Mouse (Mus musculus): ENCODE data around the gene Uchl4.
"Not testable (repeated sequence)": the region's sequence is repeated elsewhere in the genome, so short reads cannot be mapped to it uniquely, and the experiment has no call there.

Gene Uchl4

GRCm38 (mm10) chr9:64234768-64235435 is at the start of gene Uchl4:
Gene Uchl4 (plus strand): TSS chr9:64235201.
- DNase-seq: no peak

DNA sequence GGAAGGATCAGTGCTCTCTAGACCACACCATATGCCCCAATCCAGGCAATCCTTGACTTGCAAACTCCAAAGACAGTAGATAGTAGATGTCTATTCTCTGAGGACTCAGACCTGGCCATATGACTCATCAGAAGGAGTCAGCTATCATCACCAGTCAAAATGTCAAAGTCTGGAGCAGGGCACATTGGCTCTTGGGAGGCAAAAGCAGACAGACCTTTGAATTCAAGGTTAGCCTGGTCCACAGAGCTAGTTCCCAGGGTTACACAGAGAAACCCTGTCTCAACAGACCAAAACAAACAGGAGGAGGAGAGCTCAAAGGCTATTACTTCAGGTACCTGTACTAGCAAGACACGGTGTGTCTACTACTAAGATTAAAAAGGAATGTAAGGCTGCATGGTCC is 41.1 kb upstream of the Uchl4 start:
- DNase-seq: no peak

- DNase-seq: no peak
These were observed 39.4 kb upstream of the Uchl4 start for GRCm38 (mm10) chr9:64195554-64195953.

GRCm38 (mm10) chr9:64197524-64197923 is 37.5 kb upstream of the Uchl4 start:
- no peak for DNase-seq

DNA sequence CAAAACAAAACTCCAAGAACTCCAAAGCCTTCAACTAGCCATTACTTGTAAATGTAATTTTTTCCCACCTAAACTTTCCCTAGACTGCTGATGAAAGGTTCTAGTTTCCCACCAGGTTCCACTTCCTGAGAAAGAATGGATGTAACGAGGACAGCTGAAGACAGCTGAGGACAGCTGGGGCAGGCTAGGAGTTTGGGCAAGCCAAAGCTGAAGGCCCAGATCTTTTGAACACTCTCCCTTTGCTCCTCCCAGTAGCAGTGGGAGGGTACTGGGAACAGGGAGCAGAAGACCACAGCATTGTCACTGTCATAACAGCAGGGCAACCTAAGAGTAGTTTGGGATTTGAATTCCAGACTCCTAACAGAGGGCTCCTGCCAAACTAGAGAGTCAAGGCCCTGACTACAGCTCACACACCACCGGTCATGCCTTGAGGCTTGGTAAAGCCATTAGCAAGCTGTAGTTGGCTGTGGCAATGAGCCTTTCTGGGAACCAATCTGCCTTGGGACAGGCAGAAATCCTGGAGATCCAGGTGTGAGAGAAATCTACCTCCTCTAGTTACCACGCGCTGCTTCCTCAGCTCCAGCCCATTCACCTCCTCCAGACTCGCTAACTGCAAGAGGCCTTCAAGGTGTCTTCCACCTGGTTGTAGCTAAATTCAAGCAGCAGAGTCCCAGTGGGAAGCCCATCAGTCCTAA is 36.8 kb upstream of the Uchl4 start:
- no peak for DNase-seq

DNA sequence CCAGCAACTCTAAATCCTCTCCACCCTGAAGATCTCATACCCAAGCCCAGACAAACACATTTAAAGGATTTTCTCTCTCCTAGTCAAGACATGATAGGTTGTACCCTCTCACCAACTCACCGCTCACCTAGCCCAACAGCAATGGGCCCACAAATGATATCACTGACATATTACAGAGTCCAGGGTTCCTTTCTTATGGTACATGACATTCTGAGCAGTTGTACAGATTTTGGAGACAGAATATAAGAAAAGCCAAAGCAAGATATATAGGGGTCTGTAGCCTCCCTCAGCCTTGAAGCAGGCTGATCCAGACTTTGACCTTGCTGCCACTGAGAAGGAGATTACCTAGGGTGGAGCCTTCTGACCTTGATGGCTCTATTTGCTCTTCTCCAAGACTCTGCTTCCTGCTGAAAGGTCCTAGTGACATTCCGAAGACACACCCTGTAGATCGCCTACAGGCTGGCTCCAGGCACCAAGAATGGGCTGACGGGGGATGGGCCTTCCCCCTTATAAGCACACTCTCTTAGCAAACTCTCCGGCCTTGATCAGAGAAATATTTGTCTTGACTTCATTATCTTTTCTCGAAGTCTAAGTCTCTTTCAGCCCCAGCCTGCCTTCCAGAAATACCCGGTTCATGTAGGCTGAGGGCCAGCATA is 36.1 kb upstream of the Uchl4 start:
- DNase-seq: not testable (repeated sequence)

- DNase-seq: no peak
These were observed 35.1 kb upstream of the Uchl4 start for GRCm38 (mm10) chr9:64199897-64200296.

- DNase-seq: no peak
These were observed 32.7 kb upstream of the Uchl4 start for GRCm38 (mm10) chr9:64202331-64202730.

- DNase-seq: no peak
These were observed 32.1 kb upstream of the Uchl4 start for GRCm38 (mm10) chr9:64202866-64203265.

GRCm38 (mm10) chr9:64207509-64208084 is 27.4 kb upstream of the Uchl4 start:
- DNase-seq: no peak

DNA sequence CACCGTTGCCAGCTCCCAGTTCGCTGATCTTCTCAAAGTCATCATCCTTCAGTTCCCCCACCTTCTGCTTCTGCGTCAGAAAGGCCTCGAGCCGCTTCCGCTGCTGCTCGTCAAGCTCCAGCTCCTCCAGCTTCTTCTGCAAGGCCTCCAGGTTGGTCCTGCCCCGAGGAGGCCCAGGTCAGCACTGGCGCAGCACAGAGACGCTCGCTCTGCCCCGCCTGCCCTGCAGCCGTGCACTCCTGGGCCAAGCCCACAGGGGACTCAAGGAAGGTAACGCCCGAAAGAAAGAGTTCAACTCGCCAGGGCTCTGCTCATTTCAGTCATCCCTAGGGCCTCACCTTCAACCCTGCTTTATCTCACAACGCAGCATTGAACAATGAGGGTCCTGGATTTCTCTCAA is 20.5 kb upstream of the Uchl4 start:
- DNase-seq: no peak

DNA sequence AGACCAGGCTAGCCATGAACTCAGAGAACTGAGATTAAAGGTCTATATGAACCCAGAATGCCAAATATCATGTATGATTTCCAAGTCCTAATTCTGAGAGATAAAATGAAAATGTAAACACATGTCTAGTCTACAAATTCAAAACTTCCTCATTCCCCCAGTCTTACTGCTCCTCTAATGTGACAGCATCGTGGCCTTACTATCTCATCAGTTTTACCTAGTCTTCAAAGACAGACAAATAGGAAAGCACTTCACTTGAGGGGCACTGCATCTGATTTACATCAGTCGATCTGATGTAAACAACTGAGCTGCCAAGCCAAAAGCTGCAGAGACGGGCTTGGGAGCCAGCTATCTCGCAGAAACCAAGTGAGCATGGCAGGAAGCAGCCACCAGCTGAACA is 18.9 kb upstream of the Uchl4 start:
- no peak for DNase-seq

DNA sequence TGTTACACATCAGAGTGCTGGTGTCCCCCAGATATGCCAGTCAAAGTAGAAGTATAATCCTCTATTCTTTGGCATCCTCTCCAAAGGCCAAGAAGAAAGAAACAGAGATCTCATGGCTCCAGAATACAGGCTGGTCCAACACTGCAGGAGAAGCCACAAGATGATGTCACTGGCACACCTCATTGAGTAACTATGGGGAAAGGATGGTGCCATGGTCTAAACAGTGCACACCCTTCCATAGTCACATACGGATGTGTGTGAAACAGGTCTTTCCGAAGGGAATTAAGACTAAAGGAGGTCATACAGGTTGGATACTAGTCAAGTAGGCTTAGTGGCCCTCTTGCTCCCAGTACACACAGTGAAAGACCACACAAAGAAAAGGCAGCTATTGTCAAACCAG is 18.4 kb upstream of the Uchl4 start:
- DNase-seq: no peak

- DNase-seq: no peak
These were observed 17.1 kb upstream of the Uchl4 start for GRCm38 (mm10) chr9:64217887-64218286.

DNA sequence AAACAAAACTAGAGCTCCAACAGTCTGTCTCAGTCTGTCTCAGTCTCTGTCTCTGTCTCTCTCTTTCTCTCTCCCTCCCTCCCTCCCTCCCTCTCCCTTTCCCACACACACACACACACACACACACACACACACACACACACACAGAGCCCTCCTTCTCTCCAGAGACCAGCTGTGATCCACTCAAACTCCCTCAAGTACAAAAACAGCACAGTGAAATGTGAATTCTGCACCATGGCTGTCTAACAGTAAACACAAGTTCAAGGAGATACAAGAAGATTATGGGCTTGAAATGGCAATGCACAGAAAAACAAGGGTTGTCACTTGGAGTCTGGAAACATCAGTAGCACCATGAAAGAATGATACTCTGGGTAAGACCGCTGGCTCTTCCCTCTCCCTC is 15.7 kb upstream of the Uchl4 start:
- no peak for DNase-seq

DNA sequence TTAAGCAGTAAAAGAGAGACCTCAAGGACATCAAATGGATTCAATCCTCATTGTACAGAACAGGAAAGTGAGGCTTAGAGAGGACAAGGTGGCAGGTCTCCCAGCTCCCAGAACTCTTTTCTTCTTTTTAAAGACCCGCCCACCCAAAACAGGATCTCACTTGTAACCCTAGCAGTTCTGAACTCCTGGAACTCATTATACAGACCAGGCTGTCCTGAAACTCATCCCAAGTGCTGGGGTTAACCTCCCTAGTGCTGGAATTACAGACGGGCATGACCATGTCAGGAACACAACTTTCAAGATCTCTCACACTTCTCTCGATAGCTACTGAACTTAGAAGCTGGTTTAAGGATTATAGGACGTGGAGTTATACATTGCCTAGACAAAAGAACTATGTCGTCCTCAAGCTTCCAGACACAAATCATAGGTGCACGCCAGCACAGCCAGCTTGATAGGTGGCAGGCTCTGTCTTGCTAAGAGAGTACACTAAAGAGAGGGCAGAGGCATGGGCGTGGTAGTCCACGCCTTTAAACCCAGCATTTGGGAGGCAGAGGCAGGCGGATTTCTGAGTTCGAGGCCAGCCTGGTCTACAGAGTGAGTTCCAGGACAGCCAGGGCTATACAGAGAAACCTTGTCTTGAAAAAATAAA is 15.1 kb upstream of the Uchl4 start:
- DNase-seq: no peak

DNA sequence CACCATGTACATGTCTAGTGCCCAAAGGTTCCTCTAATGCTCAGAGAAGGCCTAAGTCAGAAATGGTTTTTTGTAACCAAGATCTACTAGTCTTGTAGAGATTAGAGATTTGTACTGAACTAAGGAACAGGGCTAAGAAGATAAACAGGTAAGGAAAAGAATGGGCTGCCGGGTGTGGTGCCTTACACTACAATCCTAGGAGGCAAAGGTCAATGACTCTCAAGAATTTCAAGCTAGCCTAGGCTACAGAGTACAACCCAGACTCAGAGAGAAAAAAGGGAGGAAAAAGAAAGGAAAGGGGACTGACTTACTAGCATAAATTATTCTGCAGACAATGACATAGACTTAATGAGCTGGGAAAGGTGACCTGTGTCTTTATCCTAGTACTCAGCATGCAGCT is 14.4 kb upstream of the Uchl4 start:
- no peak for DNase-seq

DNA sequence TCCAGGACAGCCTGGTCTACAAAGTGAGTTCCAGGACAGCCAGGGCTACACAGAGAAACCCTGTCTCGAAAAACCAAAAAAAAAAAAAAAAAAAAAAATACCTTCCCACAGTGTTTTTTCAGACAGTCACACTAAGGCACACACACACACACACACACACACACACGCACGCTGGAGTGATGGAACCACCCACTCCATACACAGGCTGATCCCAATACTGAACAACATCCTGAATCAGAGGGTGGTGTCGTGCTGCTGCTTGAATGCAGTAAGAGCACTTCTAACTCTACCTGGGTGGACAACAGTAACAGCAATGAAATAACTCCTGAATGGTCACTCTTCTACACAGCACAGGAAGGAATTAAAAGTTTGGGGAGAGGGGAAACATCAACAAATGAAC is 13.5 kb upstream of the Uchl4 start:
- no peak for DNase-seq

GRCm38 (mm10) chr9:64222098-64222497 is 12.9 kb upstream of the Uchl4 start:
- no peak for DNase-seq

- DNase-seq: no peak
These were observed 9.2 kb upstream of the Uchl4 start for GRCm38 (mm10) chr9:64225805-64226204.

- peak; percentile 5 for DNase-seq
These were observed 7.3 kb upstream of the Uchl4 start for GRCm38 (mm10) chr9:64227736-64228135.

GRCm38 (mm10) chr9:64228972-64229371 is 6.0 kb upstream of the Uchl4 start:
- DNase-seq: no peak

GRCm38 (mm10) chr9:64231171-64231570 is 3.8 kb upstream of the Uchl4 start:
- DNase-seq: no peak

Measured in liver (tissue).